Mouse (Mus musculus): ENCODE data around the gene Aff3.

- TF ChIP-seq EP300 (IDR thresholded peaks at IDR 0.05; ENCODE audit: insufficient read depth, low read depth, low read length): no peak
- no peak for TF ChIP-seq POLR2A (IDR thresholded peaks at IDR 0.05; ENCODE audit: insufficient read depth, low read depth, low read length)
- no peak for TF ChIP-seq CTCF (IDR thresholded peaks at IDR 0.05)
Observed at GRCm38 (mm10) chr1:38557615-38558014, 107.1 kb downstream of the Aff3 start.
